Mouse (Mus musculus): ENCODE measurements around the gene Set. TPM values are rescaled to one million over a fixed set of nuclear protein-coding genes. Genes with fewer than 3 reads are reported as not detected.
"Not testable (repeated sequence)": the region's sequence is repeated elsewhere in the genome, so short reads cannot be mapped to it uniquely, and the experiment has no call there.

Gene Set
- polyA plus RNA-seq, 1 experiment from 2014 or later = 452 TPM

DNA sequence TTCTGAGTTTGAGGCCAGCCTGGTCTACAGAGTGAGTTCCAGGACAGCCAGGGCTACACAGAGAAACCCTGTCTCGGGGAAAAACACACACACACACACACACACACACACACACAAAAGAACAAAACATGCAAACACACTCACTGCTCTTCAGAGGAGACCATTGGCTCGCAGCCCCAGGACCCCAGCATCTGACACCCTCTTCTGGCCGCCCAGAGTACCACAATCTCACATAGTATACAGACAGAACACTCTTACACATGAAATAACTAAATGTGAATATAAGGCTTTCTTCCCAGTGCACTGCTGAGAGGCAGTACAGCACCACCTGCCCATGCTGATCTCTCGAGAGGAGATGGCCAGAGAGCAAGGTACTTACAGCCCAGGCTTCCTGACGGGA, 12.6 kb upstream of the Set start:
- H3K9ac ChIP-seq = no peak overlapping the region
- no peak for ATAC-seq (ENCODE audit: insufficient read depth, low FRiP score, low read depth)
- no peak overlapping the region for H3K27ac ChIP-seq
- H3K9me3 ChIP-seq = no peaks in the 10 kb centered on the region
- no peaks in the 10 kb centered on the region; the same call in 1 of the 2 replicates for H3K36me3 ChIP-seq
- no peak overlapping the region for H3K4me2 ChIP-seq
- H3K4me1 ChIP-seq = peaks cover 3% of the 10 kb centered on the region; the same call in 1 of the 2 replicates
- no peaks in the 10 kb centered on the region for H3K27me3 ChIP-seq (replicated peaks)
- H3K4me3 ChIP-seq (replicated peaks) = no peak overlapping the region
- WGBS = 85% methylated on average over 5 of the region's 5 CpGs

DNA sequence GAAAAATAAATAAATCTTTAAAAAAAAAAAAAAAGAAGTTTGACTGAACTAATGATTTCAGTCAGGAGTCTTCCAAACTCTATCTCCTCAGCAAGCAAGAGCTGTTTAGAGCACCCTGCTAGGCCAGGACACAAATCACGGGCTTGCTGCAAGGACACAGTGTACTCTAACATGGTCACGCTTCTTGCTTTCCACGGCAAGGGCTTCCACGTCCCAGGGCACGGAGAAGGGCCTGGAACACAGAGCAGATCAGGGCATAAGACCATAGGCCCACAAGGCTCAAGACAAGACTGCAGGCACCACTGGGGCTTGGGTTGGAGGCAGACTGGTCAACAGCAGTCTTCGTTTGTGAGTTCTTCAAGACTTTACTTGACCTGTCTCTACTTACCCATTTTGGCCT, 10.1 kb upstream of the Set start:
- Histone ChIP-seq H3K4me3 (replicated peaks) (no peak overlapping the region), H3K27me3 (replicated peaks) (no peaks in the 10 kb centered on the region), H3K4me2 (no peak overlapping the region), H3K27ac (no peak overlapping the region), H3K4me1 (peaks cover 3% of the 10 kb centered on the region; the same call in 1 of the 2 replicates), H3K9ac (no peak overlapping the region), H3K36me3 (no peaks in the 10 kb centered on the region; the same call in 1 of the 2 replicates), H3K9me3 (no peaks in the 10 kb centered on the region)
- ATAC-seq (ENCODE audit: insufficient read depth, low FRiP score, low read depth) = no peak
- WGBS = 99% methylated on average over 6 of the region's 6 CpGs

DNA sequence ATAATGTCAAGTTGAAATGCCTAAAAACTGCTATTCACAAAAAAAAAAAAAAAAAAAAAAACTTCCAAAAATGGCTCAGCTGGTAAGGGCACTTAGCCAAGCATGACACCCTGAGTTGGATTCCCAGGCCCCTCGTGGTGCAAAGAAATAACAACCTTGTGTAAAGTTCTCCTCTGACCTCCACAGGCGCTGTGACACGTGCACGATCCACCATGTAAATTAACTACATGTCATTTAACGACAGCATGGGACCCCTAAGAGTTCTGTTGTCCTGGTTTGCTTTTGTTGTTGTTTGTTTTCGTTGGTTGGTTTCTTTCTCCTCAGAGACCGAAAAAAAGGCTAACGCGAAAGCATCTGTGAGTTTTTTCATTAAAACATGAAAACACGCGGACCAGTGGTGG, 9.1 kb upstream of the Set start:
- Histone ChIP-seq H3K36me3 (no peaks in the 10 kb centered on the region; the same call in 1 of the 2 replicates), H3K27ac (peak overlapping the region; percentile 92), H3K4me3 (replicated peaks) (peak overlapping the region; percentile 67), H3K4me2 (peak overlapping the region; percentile 71), H3K9me3 (no peaks in the 10 kb centered on the region), H3K27me3 (replicated peaks) (no peaks in the 10 kb centered on the region), H3K9ac (0 out of 2 replicates have a peak overlapping the region, but pooled peaks have one; percentile 32), H3K4me1 (no peaks in the 10 kb centered on the region)
- 39% methylated on average over 11 of the region's 11 CpGs for WGBS
- no peak for ATAC-seq (ENCODE audit: insufficient read depth, low FRiP score, low read depth)

DNA sequence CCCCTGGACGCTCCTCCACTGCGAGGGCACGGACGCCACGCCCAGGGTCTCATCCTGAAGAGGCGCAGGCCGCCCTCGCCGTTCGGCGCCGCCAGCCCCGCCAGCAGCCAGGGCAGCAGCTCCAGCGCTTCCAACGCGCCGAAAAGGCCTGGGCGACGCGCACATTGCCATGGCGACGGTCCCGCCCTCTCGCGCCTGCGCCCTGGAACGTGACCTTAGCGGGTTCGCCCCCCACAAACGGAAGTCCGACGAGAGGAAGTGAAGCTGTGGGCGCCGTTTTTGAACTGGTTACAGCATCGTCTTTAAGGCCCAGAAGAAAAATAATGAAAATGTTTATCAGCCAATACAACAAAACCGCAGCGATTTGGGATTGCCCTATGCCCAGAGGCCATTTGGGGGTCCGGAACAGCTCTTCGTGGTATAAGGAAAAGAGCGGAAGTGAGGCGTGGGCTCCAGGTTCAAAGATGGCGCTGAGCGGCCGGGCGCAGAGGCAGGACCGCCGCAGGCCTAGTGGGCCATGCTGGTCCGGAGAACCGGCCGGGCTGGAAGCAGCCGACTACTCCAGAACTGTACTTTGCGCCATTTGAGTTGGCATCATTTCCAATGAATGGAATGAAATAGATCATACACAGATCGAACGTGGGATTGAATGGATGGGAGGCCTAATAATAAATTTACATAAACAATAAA, 8.3 kb upstream of the Set start, which contains the start of gene Wdr34:
Gene Wdr34 (minus strand): TSS at position 183 of the 690 bp plus-strand sequence.
- peak within 1 kb of the TSS; percentile 67 for H3K4me3 ChIP-seq (replicated peaks)
- H3K27ac ChIP-seq = peak within 1 kb of the TSS; percentile 92

DNA sequence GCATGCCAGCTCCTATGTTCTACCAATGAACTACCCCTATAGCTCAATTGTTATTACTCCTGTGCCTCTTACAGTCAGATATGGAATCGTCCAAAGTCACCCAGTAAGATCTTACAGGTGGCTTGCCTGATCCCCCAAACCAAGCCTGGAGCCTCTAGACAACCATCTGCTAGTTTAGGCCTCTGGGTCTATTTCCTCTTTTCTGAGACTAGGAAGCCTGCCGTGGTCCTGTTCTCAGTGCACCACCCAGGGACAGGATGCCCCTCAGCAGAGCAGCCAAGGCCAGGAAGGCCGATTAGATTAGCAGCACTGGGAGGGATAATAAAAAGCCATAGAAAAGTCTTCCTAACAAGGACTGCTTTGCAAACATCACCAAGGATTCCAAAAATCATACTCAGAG, 7.3 kb upstream of the Set start:
- no peak for ATAC-seq (ENCODE audit: insufficient read depth, low FRiP score, low read depth)
- Histone ChIP-seq H3K4me1 (no peaks in the 10 kb centered on the region), H3K4me3 (replicated peaks) (no peak overlapping the region), H3K27ac (no peak overlapping the region), H3K27me3 (replicated peaks) (no peaks in the 10 kb centered on the region), H3K36me3 (no peaks in the 10 kb centered on the region; the same call in 1 of the 2 replicates), H3K9me3 (no peaks in the 10 kb centered on the region), H3K9ac (no peak overlapping the region), H3K4me2 (no peak overlapping the region)
- WGBS = 80% methylated on average over 3 of the region's 3 CpGs

More for the DNA sequence above, 8.3 kb upstream of the Set start, which contains the start of gene Wdr34:
- Histone ChIP-seq H3K9me3 (no peaks in the 10 kb centered on the region), H3K4me1 (no peaks in the 10 kb centered on the region), H3K36me3 (no peaks in the 10 kb centered on the region; the same call in 1 of the 2 replicates), H3K9ac (peak within 1 kb of the TSS; percentile 33; the same call in 1 of the 2 replicates), H3K27me3 (replicated peaks) (no peaks in the 10 kb centered on the region), H3K4me2 (peak within 1 kb of the TSS; percentile 71)
- peak; percentile 94 for ATAC-seq (ENCODE audit: insufficient read depth, low FRiP score, low read depth)
- under 1% methylated on average over 54 of the region's 54 CpGs for whole genome bisulfite sequencing

DNA sequence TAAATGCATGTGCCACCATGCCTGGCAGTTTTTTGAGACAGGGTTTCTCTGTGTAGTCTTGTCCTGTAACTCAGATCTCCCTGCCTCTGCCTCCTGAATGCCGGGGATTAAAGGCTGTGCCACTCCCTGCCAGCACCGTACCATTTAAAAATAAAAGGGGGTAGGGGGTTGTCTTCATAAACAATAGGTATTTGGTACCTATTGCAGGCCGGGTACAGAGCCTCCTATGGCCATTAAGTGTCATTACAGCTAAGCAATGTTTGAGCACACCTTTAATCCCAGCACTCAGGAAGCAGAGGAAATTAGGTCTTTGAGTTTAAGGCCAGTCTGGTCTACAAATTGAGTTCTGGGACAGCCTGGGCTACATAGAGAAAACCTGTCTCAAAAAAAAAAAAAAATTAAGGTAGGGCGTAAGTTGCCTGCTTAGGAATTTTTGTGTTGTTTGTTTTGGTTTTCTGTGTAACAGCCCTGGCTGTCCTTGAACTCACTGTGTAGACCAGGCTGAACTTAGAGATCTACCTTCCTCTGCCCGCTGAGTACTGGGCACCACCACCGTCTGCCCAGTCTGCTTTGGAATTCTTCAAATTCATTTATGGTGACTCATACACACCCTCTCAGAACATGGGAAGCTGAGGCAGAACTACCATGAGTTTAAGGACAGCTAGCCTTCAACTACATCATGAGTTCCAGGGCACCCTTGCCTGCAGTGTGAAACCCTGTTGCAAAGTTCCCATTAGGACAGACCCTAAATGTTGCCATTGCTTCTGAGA, 5.0 kb upstream of the Set start:
- H3K4me1 ChIP-seq = peaks cover 2% of the 10 kb centered on the region; the same call in 1 of the 2 replicates
- H3K27ac ChIP-seq = no peak overlapping the region
- WGBS = 34% methylated on average over 6 of the region's 6 CpGs
- no peaks in the 10 kb centered on the region for H3K9me3 ChIP-seq
- no peaks in the 10 kb centered on the region for H3K27me3 ChIP-seq (replicated peaks)
- no peak overlapping the region for H3K9ac ChIP-seq
- no peak for ATAC-seq (ENCODE audit: insufficient read depth, low FRiP score, low read depth)
- no peak overlapping the region for H3K4me2 ChIP-seq
- no peak overlapping the region for H3K4me3 ChIP-seq (replicated peaks)
- no peaks in the 10 kb centered on the region for H3K36me3 ChIP-seq

DNA sequence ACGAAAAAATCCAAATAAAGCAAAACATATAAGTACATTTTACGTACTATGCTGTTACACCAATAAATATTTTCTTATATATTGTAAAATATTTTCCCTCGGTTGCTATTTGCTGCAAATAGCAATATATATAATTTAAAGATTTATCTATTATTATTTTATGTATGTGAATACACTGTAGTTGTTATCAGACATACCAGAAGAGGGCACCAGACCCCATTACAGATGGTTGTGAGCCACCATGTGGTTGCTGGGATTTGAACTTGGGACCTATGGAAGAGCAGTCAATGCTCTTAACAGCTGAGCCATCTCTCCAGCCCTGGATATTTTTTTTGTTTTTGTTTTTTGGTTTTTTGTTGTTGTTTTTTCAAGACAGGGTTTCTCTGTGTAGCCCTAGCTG, 1.9 kb upstream of the Set start:
- ATAC-seq (ENCODE audit: insufficient read depth, low FRiP score, low read depth) = not testable (repeated sequence)
- WGBS = 92% methylated on average over 3 of the region's 3 CpGs

DNA sequence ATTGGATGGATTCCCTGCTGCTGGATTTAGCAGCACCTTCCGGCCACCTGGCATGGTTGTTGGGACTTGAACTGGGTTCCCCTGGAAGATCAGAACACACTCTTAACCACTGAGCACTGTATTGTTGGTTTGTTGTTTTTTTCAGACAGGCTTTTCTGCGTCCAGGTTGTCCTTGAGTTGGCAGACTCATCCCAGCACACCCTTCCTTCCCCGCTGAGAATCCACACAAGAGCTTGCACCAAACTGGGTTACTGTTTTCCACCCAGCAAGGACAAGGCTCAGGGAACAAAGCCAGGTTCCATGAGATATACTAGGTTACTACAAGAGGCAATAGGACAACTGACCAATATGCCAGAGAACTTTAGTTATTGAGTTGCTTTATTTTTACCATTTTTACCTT, 442 bp upstream of the Set start:
- Histone ChIP-seq H3K4me2 (no peak overlapping the region), H3K4me1 (peaks cover 3% of the 10 kb centered on the region; the same call in 1 of the 2 replicates), H3K9me3 (no peaks in the 10 kb centered on the region), H3K4me3 (replicated peaks) (no peak overlapping the region), H3K27me3 (replicated peaks) (no peaks in the 10 kb centered on the region), H3K36me3 (no peaks in the 10 kb centered on the region), H3K9ac (no peak overlapping the region), H3K27ac (no peak overlapping the region)
- WGBS = 84% methylated on average over 3 of the region's 3 CpGs
- no peak for ATAC-seq (ENCODE audit: insufficient read depth, low FRiP score, low read depth)

More for the DNA sequence above, 1.9 kb upstream of the Set start:
- H3K4me3 ChIP-seq (replicated peaks); H3K9me3 ChIP-seq; H3K4me1 ChIP-seq; H3K27me3 ChIP-seq (replicated peaks); H3K36me3 ChIP-seq; H3K27ac ChIP-seq; H3K9ac ChIP-seq; H3K4me2 ChIP-seq: not testable (repeated sequence)

DNA sequence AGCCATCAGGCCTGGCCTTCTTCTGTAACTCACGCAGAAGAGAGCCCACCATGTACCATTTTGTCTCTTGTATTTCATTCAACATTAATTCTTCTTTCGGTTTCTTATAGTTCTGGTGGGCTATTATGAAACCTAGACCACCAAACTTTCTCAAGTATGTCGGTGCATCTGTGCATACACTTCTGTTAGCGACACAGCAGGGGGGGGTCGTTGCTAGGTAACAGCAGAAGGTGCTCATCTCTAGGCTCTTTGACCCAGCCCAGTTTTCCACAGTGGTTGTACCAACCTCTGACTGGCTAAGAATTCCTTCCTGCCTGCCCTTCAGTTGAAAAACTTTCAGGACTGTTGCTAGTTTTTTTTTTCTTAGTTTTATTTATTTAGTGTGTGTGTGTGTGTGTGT, 1.2 kb downstream of the Set start:
- H3K27ac ChIP-seq = no peak overlapping the region
- WGBS = 63% methylated on average over 5 of the region's 5 CpGs
- no peaks in the 10 kb centered on the region for H3K27me3 ChIP-seq (replicated peaks)
- H3K4me1 ChIP-seq = peaks cover 7% of the 10 kb centered on the region
- no peaks in the 10 kb centered on the region for H3K36me3 ChIP-seq
- H3K9me3 ChIP-seq = no peaks in the 10 kb centered on the region
- H3K4me3 ChIP-seq (replicated peaks) = no peak overlapping the region
- H3K9ac ChIP-seq = no peak overlapping the region
- H3K4me2 ChIP-seq = no peak overlapping the region
- no peak for ATAC-seq (ENCODE audit: insufficient read depth, low FRiP score, low read depth)

DNA sequence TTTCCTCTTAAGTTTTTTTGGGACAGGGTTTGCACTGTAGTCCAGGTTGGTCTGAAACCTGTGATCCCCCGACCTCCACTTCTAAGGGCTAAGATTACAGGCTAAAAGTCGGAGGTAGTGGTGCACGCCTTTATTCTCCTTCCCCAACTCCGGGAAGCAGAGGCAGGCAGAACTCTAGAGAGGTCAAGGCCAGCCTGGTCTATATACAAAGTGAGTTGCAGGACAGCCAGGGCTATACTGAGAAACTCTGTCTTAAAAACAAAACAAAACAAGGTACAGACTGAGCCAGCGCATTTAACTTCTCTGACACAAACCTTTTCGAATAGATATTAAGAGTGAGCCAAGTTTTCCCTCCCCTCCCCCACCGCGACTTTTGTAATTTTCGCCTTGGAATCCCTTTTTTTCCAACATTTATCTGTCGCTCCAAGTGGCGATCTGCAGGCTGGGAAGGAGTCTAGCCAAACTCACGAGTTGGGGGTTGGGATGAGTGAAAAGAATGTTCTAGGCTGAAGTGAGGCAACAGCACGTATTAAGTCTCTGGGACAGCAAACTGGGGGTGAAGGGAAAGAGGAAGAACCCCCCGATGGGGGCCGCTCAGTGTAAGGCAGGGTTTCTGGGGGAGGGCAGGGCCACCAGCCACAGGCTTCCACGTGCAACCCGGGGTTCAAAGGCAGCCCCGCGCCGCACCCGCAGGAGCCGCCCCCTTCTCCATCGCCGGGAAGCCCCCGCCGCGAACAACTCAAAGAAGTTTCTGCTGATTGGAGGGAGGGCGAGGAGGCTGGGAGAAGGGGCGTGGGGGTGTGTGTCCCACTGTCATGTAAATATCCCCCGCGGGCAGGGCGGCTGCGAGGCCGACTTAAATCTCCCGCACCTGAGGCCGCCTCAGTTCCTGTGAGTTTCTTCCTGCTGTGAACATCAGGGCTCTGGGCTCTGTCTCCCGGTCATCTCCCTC, 4.3 kb downstream of the Set start:
- Histone ChIP-seq H3K27ac (peak overlapping the region; percentile 97), H3K9me3 (no peaks in the 10 kb centered on the region), H3K27me3 (replicated peaks) (no peaks in the 10 kb centered on the region), H3K4me1 (peaks cover 21% of the 10 kb centered on the region), H3K4me3 (replicated peaks) (peak overlapping the region; percentile 64), H3K9ac (peak overlapping the region; percentile 67), H3K4me2 (peak overlapping the region; percentile 87), H3K36me3 (no peaks in the 10 kb centered on the region)
- ATAC-seq (ENCODE audit: insufficient read depth, low FRiP score, low read depth) = no peak
- 7% methylated on average over 37 of the region's 37 CpGs for WGBS
